Mouse (Mus musculus): Measurements from ENCODE around the gene Mut.

Gene Mut

GRCm38 (mm10) chr17:40934420-40935231 lies at the start of gene Mut, which contains the start of gene Cenpq:
Gene Mut (plus strand): TSS chr17:40934685.
Gene Cenpq (minus strand): TSS chr17:40935047.
- DNase-seq, result peak; percentile 99

- no peak for DNase-seq
Observed at GRCm38 (mm10) chr17:40885155-40885554, 49.3 kb upstream of the Mut start.

- DNase-seq, result no peak
Observed at GRCm38 (mm10) chr17:40887849-40888536, 46.5 kb upstream of the Mut start.

- peak in 1 of 2 experiments; percentile 19 for DNase-seq
Observed at GRCm38 (mm10) chr17:40896863-40897262, 37.6 kb upstream of the Mut start.

- no peak for DNase-seq
Observed at GRCm38 (mm10) chr17:40899783-40900363, 34.6 kb upstream of the Mut start.

- DNase-seq, result no peak
Observed at GRCm38 (mm10) chr17:40903345-40903744, 31.1 kb upstream of the Mut start.

GRCm38 (mm10) chr17:40904056-40904597 lies 30.4 kb upstream of the Mut start:
- DNase-seq, result no peak

- DNase-seq, result peak in 1 of 2 experiments; percentile 3
Observed at GRCm38 (mm10) chr17:40904721-40905154, 29.7 kb upstream of the Mut start.

- no peak for DNase-seq
Observed at GRCm38 (mm10) chr17:40914250-40914649, 20.2 kb upstream of the Mut start, which contains the start of gene Glyatl3. Gene Glyatl3 (minus strand): TSS chr17:40914350.

GRCm38 (mm10) chr17:40915499-40915898 lies 19.0 kb upstream of the Mut start:
- DNase-seq, result no peak

- DNase-seq, result no peak
Observed at GRCm38 (mm10) chr17:40933985-40934384, 500 bp upstream of the Mut start.

- DNase-seq, result no peak
Observed at GRCm38 (mm10) chr17:40948518-40948917, 14.0 kb downstream of the Mut start.

GRCm38 (mm10) chr17:40977914-40978313 lies 43.4 kb downstream of the Mut start:
- no peak for DNase-seq

- no peak for DNase-seq
Observed at GRCm38 (mm10) chr17:40992102-40992501, 57.6 kb downstream of the Mut start.
